Mouse (Mus musculus) kidney, embryonic 15.5 days (tissue): ENCODE data around the gene Psmd7. TPM values are rescaled to one million over a fixed set of nuclear protein-coding genes. Genes with fewer than 3 reads are reported as not detected.
A peak's percentile ranks its signal among the peaks of the same experiment; 100 is the strongest.

Source experiments
- ATAC-seq: fragments of 200-750 bp; cut with Nextera tagmentation; replicated peaks from 2 replicates; pipeline ENCODE4 v1.8.0; 2017; ENCODE audit warnings: moderate TSS enrichment; ENCODE audit not compliant: low FRiP score
- H3K27ac ChIP-seq: fragments of 300-500 bp; sonication (generic); 2 replicates; pipeline ENCODE4 v1.5.1; 2015; ENCODE audit warnings: mild to moderate bottlenecking, inconsistent platforms
- H3K27me3 ChIP-seq: fragments of 300-500 bp; sonication (generic); 2 replicates; pipeline ENCODE4 v1.6.1; 2015; ENCODE audit warnings: inconsistent platforms
- H3K36me3 ChIP-seq: fragments of 300-500 bp; sonication (generic); 2 replicates; pipeline ENCODE4 v1.6.1; 2015; ENCODE audit warnings: inconsistent platforms
- H3K4me1 ChIP-seq: fragments of 300-500 bp; sonication (generic); 2 replicates; pipeline ENCODE4 v1.6.1; 2015; ENCODE audit warnings: inconsistent platforms
- H3K4me2 ChIP-seq: fragments of 300-500 bp; sonication (generic); 2 replicates; pipeline ENCODE4 v1.6.1; 2015; ENCODE audit warnings: moderate library complexity, mild to moderate bottlenecking, inconsistent platforms
- H3K4me3 ChIP-seq: fragments of 300-500 bp; sonication (generic); replicated peaks from 2 replicates; pipeline ENCODE4 v1.5.1; 2015; ENCODE audit warnings: mild to moderate bottlenecking, inconsistent platforms
- H3K9ac ChIP-seq: fragments of 300-500 bp; sonication (generic); 2 replicates; pipeline ENCODE4 v1.6.1; 2015; ENCODE audit warnings: mild to moderate bottlenecking, inconsistent platforms
- H3K9me3 ChIP-seq: fragments of 300-500 bp; sonication (generic); replicated peaks from 2 replicates; pipeline ENCODE4 v1.6.1; 2016; ENCODE audit warnings: inconsistent platforms
- WGBS: fragments of 180-500 bp; shearing (Covaris S2); methylation state at CpG from one replicate; pipeline ENCODE4 v1.1.7; 2015; ENCODE audit warnings: mixed read lengths; 5-methylcytosine and 5-hydroxymethylcytosine counted together
- polyA plus RNA-seq: library from polyadenylated mRNA; unstranded; fragments of >200 nt; fragmentation: Nextera tagmentation; extraction: Ambion mirVana; gene quantifications from 2 replicates; pipeline ENCODE4 v1.2.1, GENCODE M21; 2015

The Psmd7 gene
- polyA plus RNA-seq, 1 experiment from 2014 or later: 256 TPM

GRCm38 (mm10) chr8:107603026-107603425 is 14.8 kb upstream of the Psmd7 start:
- no peak overlapping the region for H3K9ac ChIP-seq
- no peaks in the 10 kb centered on the region for H3K9me3 ChIP-seq
- WGBS: 4% methylated on average over 7 of the region's 7 CpGs

GRCm38 (mm10) chr8:107599691-107600090 is 11.4 kb upstream of the Psmd7 start:
- H3K27ac ChIP-seq: no peak overlapping the region
- no peak for ATAC-seq
- H3K9me3 ChIP-seq: no peaks in the 10 kb centered on the region
- H3K4me2 ChIP-seq: no peak overlapping the region
- no peaks in the 10 kb centered on the region for H3K36me3 ChIP-seq
- H3K9ac ChIP-seq: no peak overlapping the region
- no peak overlapping the region for H3K4me3 ChIP-seq
- 91% methylated on average over 9 of the region's 9 CpGs for WGBS
- no peaks in the 10 kb centered on the region for H3K4me1 ChIP-seq
- peaks cover 19% of the 10 kb centered on the region for H3K27me3 ChIP-seq

More at GRCm38 (mm10) chr8:107603026-107603425, 14.8 kb upstream of the Psmd7 start:
- Histone ChIP-seq H3K4me1 (no peaks in the 10 kb centered on the region), H3K4me3 (no peak overlapping the region), H3K4me2 (no peak overlapping the region), H3K36me3 (no peaks in the 10 kb centered on the region), H3K27ac (no peak overlapping the region), H3K27me3 (peaks cover 24% of the 10 kb centered on the region)
- ATAC-seq: no peak

GRCm38 (mm10) chr8:107597731-107598130 is 9.5 kb upstream of the Psmd7 start:
- Histone ChIP-seq H3K9ac (no peak overlapping the region), H3K4me3 (no peak overlapping the region), H3K9me3 (no peaks in the 10 kb centered on the region), H3K4me2 (no peak overlapping the region), H3K36me3 (no peaks in the 10 kb centered on the region), H3K4me1 (no peaks in the 10 kb centered on the region), H3K27me3 (peaks cover 6% of the 10 kb centered on the region; the same call in 1 of the 2 replicates), H3K27ac (no peak overlapping the region)
- no peak for ATAC-seq
- WGBS: 78% methylated on average over 1 of the region's 1 CpGs

- H3K9me3 ChIP-seq: no peaks in the 10 kb centered on the region
- 72% methylated on average over 6 of the region's 6 CpGs for WGBS
These were observed 6.6 kb upstream of the Psmd7 start for GRCm38 (mm10) chr8:107594817-107595216.

GRCm38 (mm10) chr8:107593967-107594729 is 5.9 kb upstream of the Psmd7 start:
- H3K4me1 ChIP-seq: no peaks in the 10 kb centered on the region

More at GRCm38 (mm10) chr8:107594817-107595216, 6.6 kb upstream of the Psmd7 start:
- no peaks in the 10 kb centered on the region for H3K36me3 ChIP-seq
- H3K27ac ChIP-seq: no peak overlapping the region
- no peaks in the 10 kb centered on the region for H3K4me1 ChIP-seq
- no peak overlapping the region for H3K4me2 ChIP-seq
- no peaks in the 10 kb centered on the region for H3K27me3 ChIP-seq
- H3K4me3 ChIP-seq: no peak overlapping the region
- H3K9ac ChIP-seq: no peak overlapping the region
- ATAC-seq: no peak

GRCm38 (mm10) chr8:107587429-107587994 is 752 bp downstream of the Psmd7 start:
- WGBS: under 1% methylated on average over 17 of the region's 17 CpGs

More at GRCm38 (mm10) chr8:107593967-107594729, 5.9 kb upstream of the Psmd7 start:
- no peak overlapping the region for H3K27ac ChIP-seq
- 70% methylated on average over 4 of the region's 6 CpGs for WGBS
- H3K4me3 ChIP-seq: no peak overlapping the region
- no peak overlapping the region for H3K9ac ChIP-seq
- H3K9me3 ChIP-seq: no peaks in the 10 kb centered on the region
- no peaks in the 10 kb centered on the region for H3K27me3 ChIP-seq
- no peaks in the 10 kb centered on the region for H3K36me3 ChIP-seq
- no peak for ATAC-seq
- no peak overlapping the region for H3K4me2 ChIP-seq

GRCm38 (mm10) chr8:107582136-107582535 is 6.1 kb downstream of the Psmd7 start:
- Histone ChIP-seq H3K9me3 (no peaks in the 10 kb centered on the region), H3K27ac (no peak overlapping the region), H3K4me2 (no peak overlapping the region), H3K36me3 (peaks cover 85% of the 10 kb centered on the region), H3K4me3 (no peak overlapping the region), H3K9ac (no peak overlapping the region), H3K27me3 (no peaks in the 10 kb centered on the region), H3K4me1 (peaks cover 13% of the 10 kb centered on the region)
- 89% methylated on average over 11 of the region's 11 CpGs for WGBS
- ATAC-seq: no peak

More at GRCm38 (mm10) chr8:107587429-107587994, 752 bp downstream of the Psmd7 start:
- peak overlapping the region; percentile 75 for H3K9ac ChIP-seq
- ATAC-seq: peak; percentile 8; the same call in 1 of the 2 replicates
- H3K4me3 ChIP-seq: peak overlapping the region; percentile 95
- H3K9me3 ChIP-seq: no peaks in the 10 kb centered on the region
- H3K4me1 ChIP-seq: peaks cover 15% of the 10 kb centered on the region
- peak overlapping the region; percentile 88 for H3K27ac ChIP-seq
- H3K36me3 ChIP-seq: peaks cover 36% of the 10 kb centered on the region
- no peaks in the 10 kb centered on the region for H3K27me3 ChIP-seq
- peak overlapping the region; percentile 78 for H3K4me2 ChIP-seq

- 91% methylated on average over 4 of the region's 4 CpGs for WGBS
- Histone ChIP-seq H3K9me3 (no peaks in the 10 kb centered on the region), H3K27me3 (no peaks in the 10 kb centered on the region), H3K4me3 (no peak overlapping the region), H3K9ac (no peak overlapping the region), H3K27ac (no peak overlapping the region), H3K4me2 (no peak overlapping the region), H3K36me3 (peaks cover 85% of the 10 kb centered on the region), H3K4me1 (peaks cover 9% of the 10 kb centered on the region)
- no peak for ATAC-seq
These were observed 6.7 kb downstream of the Psmd7 start for GRCm38 (mm10) chr8:107581536-107581935.

GRCm38 (mm10) chr8:107580879-107581278 is 7.4 kb downstream of the Psmd7 start:
- no peaks in the 10 kb centered on the region for H3K9me3 ChIP-seq
- H3K4me1 ChIP-seq: peaks cover 7% of the 10 kb centered on the region
- ATAC-seq: no peak
- H3K36me3 ChIP-seq: peaks cover 83% of the 10 kb centered on the region
- no peak overlapping the region for H3K27ac ChIP-seq
- no peak overlapping the region for H3K4me2 ChIP-seq
- 94% methylated on average over 13 of the region's 13 CpGs for WGBS
- H3K27me3 ChIP-seq: no peaks in the 10 kb centered on the region
- no peak overlapping the region for H3K9ac ChIP-seq
- H3K4me3 ChIP-seq: no peak overlapping the region

GRCm38 (mm10) chr8:107578541-107578940 is 9.7 kb downstream of the Psmd7 start:
- H3K4me3 ChIP-seq: no peak overlapping the region
- H3K4me2 ChIP-seq: no peak overlapping the region
- H3K4me1 ChIP-seq: peaks cover 4% of the 10 kb centered on the region
- peaks cover 60% of the 10 kb centered on the region for H3K36me3 ChIP-seq
- no peaks in the 10 kb centered on the region for H3K9me3 ChIP-seq
- ATAC-seq: no peak
- no peak overlapping the region for H3K9ac ChIP-seq
- no peak overlapping the region for H3K27ac ChIP-seq
- 87% methylated on average over 8 of the region's 8 CpGs for WGBS
- no peaks in the 10 kb centered on the region for H3K27me3 ChIP-seq

GRCm38 (mm10) chr8:107578132-107578531 is 10.1 kb downstream of the Psmd7 start:
- no peak overlapping the region for H3K9ac ChIP-seq
- no peak for ATAC-seq
- H3K27ac ChIP-seq: no peak overlapping the region
- no peaks in the 10 kb centered on the region for H3K9me3 ChIP-seq
- no peak overlapping the region for H3K4me3 ChIP-seq
- H3K4me1 ChIP-seq: peaks cover 4% of the 10 kb centered on the region
- H3K27me3 ChIP-seq: no peaks in the 10 kb centered on the region
- WGBS: 87% methylated on average over 8 of the region's 8 CpGs
- peaks cover 56% of the 10 kb centered on the region for H3K36me3 ChIP-seq
- H3K4me2 ChIP-seq: no peak overlapping the region

- WGBS: 83% methylated on average over 4 of the region's 4 CpGs
- Histone ChIP-seq H3K4me1 (peaks cover 4% of the 10 kb centered on the region), H3K36me3 (peaks cover 51% of the 10 kb centered on the region), H3K9me3 (no peaks in the 10 kb centered on the region), H3K4me2 (no peak overlapping the region), H3K9ac (no peak overlapping the region), H3K27me3 (no peaks in the 10 kb centered on the region), H3K4me3 (no peak overlapping the region), H3K27ac (no peak overlapping the region)
- no peak for ATAC-seq
These were observed 10.6 kb downstream of the Psmd7 start for GRCm38 (mm10) chr8:107577640-107578039.
